Comparison of ENCODE assay signal across 20 mouse cellular contexts in genomic region chr8:10640176-10640810, GRCm38 (mm10).
A peak's percentile ranks its signal among the peaks of the same experiment; 100 is the strongest.
DNase-seq lines count a peak whose midpoint lies in the region; ATAC-seq lines count a peak whose summit lies in the region.
"Had no signal": no experiment of that assay in that cellular context is flagged by ENCODE, and none has a peak within 500 bp of the region (broad histone marks: within the 10 kb centered on the region; RNA-seq: fewer than 3 reads in every experiment).

No protein-coding gene starts in this region.

- no peaks in the 10 kb centered on the region for H3K36me3 ChIP-seq in heart, embryonic 12.5 days
- H3K36me3 ChIP-seq in heart, embryonic 16.5 days (ENCODE audit: control insufficient read depth, insufficient read depth), result no peaks in the 10 kb centered on the region
- H3K36me3 ChIP-seq: forebrain, embryonic 12.5 days; hindbrain, embryonic 10.5 days; limb, embryonic 13.5 days; lung, embryonic 15.5 days; midbrain, embryonic 12.5 days had no signal

- 25% methylated on average over 9 of the region's 9 CpGs for WGBS in heart, embryonic 12.5 days
- 33% methylated on average over 9 of the region's 9 CpGs for WGBS in heart, embryonic 16.5 days

- H3K9ac ChIP-seq in heart, embryonic 12.5 days, result no peak overlapping the region
- H3K9ac ChIP-seq in heart, embryonic 16.5 days (ENCODE audit: low read length), result no peak overlapping the region
- H3K9ac ChIP-seq: forebrain, embryonic 12.5 days; limb, embryonic 13.5 days; lung, embryonic 15.5 days; midbrain, embryonic 12.5 days had no signal

- H3K9me3 ChIP-seq in heart, embryonic 12.5 days (replicated peaks), result no peaks in the 10 kb centered on the region
- no peaks in the 10 kb centered on the region for H3K9me3 ChIP-seq in heart, embryonic 16.5 days (replicated peaks; ENCODE audit: control insufficient read depth, low read length)
- H3K9me3 ChIP-seq: forebrain, embryonic 12.5 days; hindbrain, embryonic 10.5 days; limb, embryonic 13.5 days; lung, embryonic 15.5 days; midbrain, embryonic 12.5 days had no signal

- no peak overlapping the region for H3K4me3 ChIP-seq in heart, embryonic 12.5 days
- no peak overlapping the region for H3K4me3 ChIP-seq in heart, embryonic 16.5 days (ENCODE audit: low read length)
- H3K4me3 ChIP-seq: forebrain, embryonic 12.5 days; hindbrain, embryonic 10.5 days; limb, embryonic 13.5 days; lung, embryonic 15.5 days; midbrain, embryonic 12.5 days had no signal

- peaks cover 51% of the 10 kb centered on the region for H3K4me1 ChIP-seq in heart, embryonic 12.5 days (replicated peaks)
- H3K4me1 ChIP-seq in heart, embryonic 16.5 days (ENCODE audit: control insufficient read depth, insufficient read depth, low read length), result peaks cover 36% of the 10 kb centered on the region
- H3K4me1 ChIP-seq: lung, embryonic 15.5 days had no signal

- DNase-seq in heart, adult 8-10 months (ENCODE audit: low spot score), result no peak
- peak; percentile 34 for DNase-seq in heart, postnatal 4 days
- DNase-seq in layer of hippocampus, postnatal 14 days (ENCODE audit: low spot score in 2 of 2), result no peak
- DNase-seq: adrenal gland, adult 8-10 months; cerebellum, postnatal 36 days; gastrocnemius, postnatal 10 days; kidney, adult 18-20 months; lung, postnatal 4 days had no signal

- peak overlapping the region; percentile 48 for H3K27ac ChIP-seq in heart, embryonic 12.5 days (ENCODE audit: poor library complexity, severe bottlenecking)
- H3K27ac ChIP-seq in heart, embryonic 16.5 days (ENCODE audit: low read length), result no peak overlapping the region
- H3K27ac ChIP-seq: forebrain, embryonic 12.5 days; hindbrain, embryonic 10.5 days; hindbrain, postnatal 0 days; kidney, postnatal 0 days; limb, embryonic 13.5 days; lung, embryonic 15.5 days; midbrain, embryonic 12.5 days had no signal

- no peaks in the 10 kb centered on the region for H3K27me3 ChIP-seq in heart, embryonic 12.5 days (replicated peaks)
- no peaks in the 10 kb centered on the region for H3K27me3 ChIP-seq in heart, embryonic 16.5 days (ENCODE audit: control insufficient read depth, insufficient read depth, low read length)
- H3K27me3 ChIP-seq: limb, embryonic 13.5 days; lung, embryonic 15.5 days; midbrain, embryonic 12.5 days; Patski had no signal

- ATAC-seq in heart, embryonic 12.5 days (ENCODE audit: insufficient number of reproducible peaks, low FRiP score), result no peak
- peak; percentile 65 for ATAC-seq in heart, embryonic 16.5 days (replicated peaks; ENCODE audit: extremely low read depth, insufficient read depth, low FRiP score)
- ATAC-seq in megakaryocyte progenitor cell, adult 5-6 weeks (replicated peaks; ENCODE audit: poor library complexity), result 0 out of 2 replicates have a peak, but pooled peaks have one; percentile 9
- ATAC-seq in erythroblast, adult 5-6 weeks (replicated peaks; ENCODE audit: low FRiP score, poor library complexity, severe bottlenecking), result no peak
- ATAC-seq: hindbrain, postnatal 0 days; Patski had no signal

- H3K4me2 ChIP-seq in heart, embryonic 12.5 days, result peak overlapping the region; percentile 19; the same call in 1 of the 2 replicates
- H3K4me2 ChIP-seq in heart, embryonic 16.5 days (ENCODE audit: low read depth, low read length), result no peak overlapping the region
- H3K4me2 ChIP-seq: forebrain, embryonic 12.5 days; limb, embryonic 13.5 days; lung, embryonic 15.5 days; midbrain, embryonic 12.5 days had no signal

Comparison
In these comparisons a context has a peak if more than half of its experiments do, and no peak if none do; other contexts are left out.
1. ATAC-seq: peak in heart, embryonic 16.5 days (single experiment) and megakaryocyte progenitor cell, adult 5-6 weeks (single experiment); none in heart, embryonic 12.5 days (single experiment) and erythroblast, adult 5-6 weeks (single experiment).